Mouse (Mus musculus): ENCODE measurements at regions not wholly inside any gene's neighbourhood (a gene's known extent, or its start where the extent isn't known, plus 50 kb on each side); places are given as distances from the start of the nearest gene placed in this dataset.

- no peak for DNase-seq
Observed at GRCm38 (mm10) chr9:115806018-115806702, 103.1 kb upstream of the Gadl1 start.

DNA sequence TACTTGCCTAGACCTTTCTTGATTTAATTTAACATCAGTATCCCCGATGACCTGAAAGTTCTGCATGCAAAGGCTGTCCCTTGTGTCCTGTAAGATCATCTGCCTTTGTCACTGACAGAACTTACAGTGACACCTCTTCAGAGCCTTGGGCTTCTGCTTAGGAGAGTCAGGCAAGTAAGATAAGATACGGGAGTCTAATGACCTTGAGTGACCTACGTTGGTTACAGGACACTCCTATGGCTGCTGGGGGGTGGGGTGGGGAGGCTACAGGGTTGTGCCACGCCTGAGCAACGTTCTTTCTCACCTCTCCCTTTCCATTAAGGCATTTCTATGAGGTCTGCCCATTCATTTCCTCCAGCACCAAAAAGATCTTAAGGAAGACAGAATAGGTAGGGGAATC is 69.1 kb upstream of the Gadl1 start:
- DNase-seq: no peak

DNA sequence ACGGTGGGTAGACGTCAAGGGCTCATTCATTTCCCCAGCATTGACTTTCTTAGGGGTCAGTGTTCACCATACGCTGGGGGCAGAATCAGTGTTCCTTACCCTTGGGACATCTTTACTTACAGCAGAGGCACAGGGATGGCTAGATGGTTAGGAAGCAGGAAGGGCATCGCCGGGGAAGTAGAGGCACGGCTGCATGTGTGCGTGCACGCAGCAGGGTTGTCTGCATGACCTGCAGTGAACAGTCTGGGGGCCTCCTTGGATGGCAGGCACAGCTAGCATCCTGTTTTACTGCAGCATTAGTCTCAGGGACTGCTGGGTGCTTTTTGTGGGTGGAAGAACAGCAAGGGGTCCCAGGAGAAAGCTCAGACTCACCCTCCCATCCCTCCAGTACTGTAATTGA is 68.5 kb upstream of the Gadl1 start:
- DNase-seq: no peak

DNA sequence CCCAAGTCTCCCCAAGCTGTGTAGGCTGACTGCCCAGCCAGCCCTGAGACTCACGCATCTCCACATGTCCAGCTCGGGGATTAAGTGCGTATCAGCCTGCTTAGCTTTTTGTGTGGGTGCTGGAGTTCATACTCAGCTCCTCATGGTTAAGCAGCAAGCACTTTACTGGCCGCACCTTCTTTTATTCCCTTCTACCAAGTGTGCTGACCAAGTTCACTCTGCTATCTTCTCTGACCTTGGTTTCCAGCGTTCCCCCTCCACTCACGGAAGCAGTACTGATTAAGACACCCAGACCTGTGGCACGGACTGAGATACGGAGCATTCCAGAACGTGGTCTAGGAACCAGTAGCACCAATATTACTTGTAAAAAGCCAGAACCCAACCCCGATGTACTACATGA is 67.6 kb upstream of the Gadl1 start:
- no peak for DNase-seq

DNA sequence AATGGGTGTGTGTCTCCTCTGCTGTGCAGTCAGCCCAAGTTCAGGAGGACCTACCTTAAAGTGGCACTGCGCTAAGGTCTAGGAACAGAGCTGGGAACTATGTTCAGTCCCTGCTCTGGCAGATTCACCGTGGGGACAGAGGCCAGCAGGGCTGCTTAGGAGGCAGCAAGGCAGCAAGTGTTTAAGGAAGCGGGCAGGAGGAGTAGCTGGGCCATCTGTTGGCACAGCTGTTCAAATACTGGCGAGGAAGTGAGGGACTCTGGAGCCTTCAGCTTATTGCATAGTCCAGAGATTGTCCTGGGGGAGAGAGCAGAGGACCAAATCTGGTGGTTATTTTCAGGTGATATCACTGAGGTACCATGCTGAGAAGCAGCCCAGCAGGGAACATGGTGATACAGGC is 64.9 kb upstream of the Gadl1 start:
- DNase-seq: no peak

DNA sequence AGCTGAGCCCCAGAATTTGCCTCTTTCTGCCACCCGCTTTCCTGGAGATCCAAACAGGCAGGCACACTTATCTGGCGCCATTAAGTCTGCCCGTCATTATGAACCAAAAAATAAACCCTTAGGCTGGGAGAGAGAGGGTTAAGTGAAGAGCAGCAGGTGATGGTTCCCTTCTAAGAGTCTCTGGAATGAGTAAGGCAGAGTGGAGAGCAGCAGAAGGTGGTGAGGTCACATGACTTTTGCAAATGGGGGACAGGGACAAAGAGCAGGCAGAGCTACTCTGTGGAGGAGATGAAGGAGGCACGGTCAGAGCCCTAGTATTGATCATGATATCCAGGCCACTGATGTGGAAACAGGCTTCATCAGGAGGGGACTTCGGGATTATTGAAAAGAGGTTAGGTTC is 64.2 kb upstream of the Gadl1 start:
- no peak for DNase-seq

DNA sequence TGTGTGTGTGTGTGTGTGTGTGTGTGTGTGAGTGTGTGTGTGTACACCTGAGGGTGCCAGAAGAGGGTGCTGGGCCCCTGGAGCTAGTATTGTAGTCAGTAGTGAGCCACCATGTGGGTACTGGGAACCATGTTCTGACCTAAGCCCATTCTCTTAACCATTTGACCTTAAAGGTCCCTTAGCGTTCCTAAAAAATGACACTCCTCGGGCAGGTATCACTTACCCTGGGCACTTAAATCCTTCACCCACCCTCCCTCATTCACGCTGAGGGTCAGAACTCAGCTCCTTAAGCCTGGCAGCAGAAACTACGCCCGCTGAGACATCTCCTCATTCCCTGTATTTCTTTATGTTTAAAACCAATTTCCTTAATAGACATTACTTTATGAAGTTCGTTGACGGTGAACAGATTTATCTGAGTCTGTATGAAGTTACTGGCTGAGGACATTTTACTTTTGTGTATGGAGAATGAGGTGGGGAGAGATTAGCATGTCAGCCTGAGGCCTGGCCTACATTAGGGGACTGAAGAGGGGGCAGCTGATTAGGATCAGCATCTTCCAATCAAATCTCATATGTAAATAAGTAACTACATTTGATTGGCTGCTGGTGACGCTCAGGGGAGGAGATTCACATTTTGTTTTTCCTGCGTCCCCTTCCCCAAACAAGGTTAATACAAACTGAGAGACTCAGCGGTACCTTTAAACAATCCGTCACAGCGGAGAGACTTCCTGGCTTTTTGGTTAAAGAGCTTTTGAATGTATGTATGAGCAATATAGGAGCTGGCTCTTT is 61.8 kb upstream of the Gadl1 start:
- no peak for DNase-seq

DNA sequence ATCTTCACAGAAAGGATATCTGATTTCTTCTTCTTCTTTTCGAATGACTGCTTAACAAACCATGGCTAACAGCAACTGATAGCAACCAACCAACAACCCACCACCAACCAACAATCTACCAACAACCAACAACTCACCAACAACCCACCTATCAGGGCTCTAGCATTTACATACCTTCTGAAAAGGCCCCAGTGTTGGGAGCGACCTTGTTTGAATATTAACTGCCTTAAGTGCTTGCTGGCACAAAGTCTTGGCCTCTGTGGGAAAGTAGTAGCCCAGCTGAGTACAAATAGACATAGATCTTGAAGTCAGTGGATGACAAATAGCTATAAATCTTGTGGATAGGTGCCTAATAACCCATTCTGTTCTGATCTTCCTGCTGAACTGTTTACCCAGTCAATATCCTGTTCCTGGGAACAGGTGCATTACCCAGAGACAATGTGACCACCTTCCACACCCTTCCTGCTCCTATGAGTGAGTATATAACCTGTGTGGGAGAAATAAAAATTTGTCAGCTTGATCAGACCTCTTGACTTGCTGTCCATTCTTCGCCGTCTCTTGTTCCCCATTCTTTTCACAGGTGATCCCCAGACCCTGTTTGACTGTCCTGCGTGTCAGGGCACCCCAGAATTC is 55.9 kb upstream of the Gadl1 start:
- peak; percentile 11 for DNase-seq

GRCm38 (mm10) chr9:115857301-115857700 is 52.0 kb upstream of the Gadl1 start:
- DNase-seq: no peak

DNA sequence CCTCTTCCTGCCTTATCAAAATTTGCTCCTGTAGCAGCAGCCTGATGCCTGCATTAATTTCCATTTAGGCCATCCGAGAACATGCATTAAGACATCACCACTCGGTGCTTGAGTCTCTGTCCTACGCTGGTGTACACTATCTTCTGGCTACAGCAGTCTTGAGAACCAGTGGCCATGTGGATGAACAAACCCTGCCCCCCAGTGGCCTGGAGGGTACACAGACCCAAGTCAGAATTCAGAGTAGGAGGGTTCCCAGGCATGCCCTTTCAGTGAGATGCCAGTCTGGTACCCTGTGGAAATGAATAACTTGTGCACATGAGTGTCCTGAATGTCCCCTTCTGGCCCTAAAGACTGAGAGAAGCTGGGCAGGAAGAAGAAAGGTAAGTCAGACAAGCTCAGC is 50.4 kb upstream of the Gadl1 start:
- peak; percentile 30 for DNase-seq
